Mouse (Mus musculus): ENCODE measurements around the gene Lrp5.

Lrp5 gene

GRCm38 (mm10) chr19:3686215-3686894 is at the start of gene Lrp5:
Gene Lrp5, minus strand, starts transcription at chr19:3686564.
- no peak for DNase-seq (ENCODE audit: low read depth, low spot score)

DNA sequence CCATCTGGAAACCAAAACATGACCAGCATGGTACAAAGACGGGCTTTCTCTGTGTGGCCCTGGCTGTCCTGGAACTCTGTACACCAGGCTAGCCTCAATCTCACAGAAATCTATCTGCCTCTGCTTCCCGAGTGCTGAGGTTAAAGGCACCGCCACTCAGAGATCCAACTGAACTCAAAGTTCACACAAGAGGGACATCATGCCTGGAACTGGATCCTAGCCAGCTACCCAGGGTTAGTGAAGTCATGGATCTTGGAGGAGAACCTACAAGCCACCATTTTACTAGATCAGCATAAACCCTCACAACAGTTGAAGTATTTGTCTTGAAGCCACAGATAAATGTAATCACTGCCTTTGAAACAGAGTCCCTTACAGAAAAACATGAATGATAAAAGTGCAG is 49.6 kb upstream of the Lrp5 start:
- DNase-seq (ENCODE audit: low read depth, low spot score), result no peak

DNA sequence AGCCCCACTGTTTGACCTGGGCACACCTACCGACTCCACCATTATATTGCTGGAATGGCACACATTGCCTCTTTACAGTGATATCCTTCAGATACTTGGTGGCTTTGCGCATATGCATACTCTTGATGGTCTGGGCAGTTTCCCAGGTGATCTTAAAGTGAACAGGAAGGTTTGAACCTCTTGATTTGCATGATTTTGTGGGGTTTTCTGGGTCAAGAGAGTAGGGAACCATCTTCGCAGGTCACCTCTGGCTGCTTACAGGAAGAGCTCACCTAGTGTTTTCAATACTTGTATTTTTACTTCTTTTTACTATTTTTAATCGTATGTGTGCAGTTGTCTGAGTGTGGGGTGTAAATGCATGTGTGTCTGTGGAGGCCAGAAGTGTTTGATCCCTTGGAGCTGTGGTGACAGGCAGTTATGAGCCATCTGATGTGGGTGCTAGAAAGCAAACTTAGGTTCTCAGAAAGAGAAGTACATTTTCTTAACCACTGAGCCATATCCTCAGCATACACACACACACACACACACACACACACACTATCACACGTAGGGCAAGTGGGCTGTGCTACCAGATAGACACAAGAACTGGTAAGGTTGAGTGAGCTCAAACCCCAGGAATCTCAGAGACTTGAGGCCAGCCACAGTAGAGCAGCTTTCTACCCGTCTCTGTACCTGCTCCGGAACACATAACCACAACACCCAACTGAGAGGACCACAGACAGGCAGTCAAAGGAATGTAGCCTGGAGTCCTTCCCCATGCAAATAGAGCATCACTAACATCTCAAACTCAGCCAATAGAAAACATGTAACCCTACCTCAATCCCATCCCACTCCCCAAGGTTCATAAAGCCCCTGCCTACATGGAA is 44.6 kb upstream of the Lrp5 start:
- DNase-seq (ENCODE audit: low read depth, low spot score), result peak; percentile 47

- peak; percentile 41 for DNase-seq (ENCODE audit: low read depth, low spot score)
These were observed 42.5 kb upstream of the Lrp5 start for GRCm38 (mm10) chr19:3728901-3729300.

- peak; percentile 73 for DNase-seq (ENCODE audit: low read depth, low spot score)
These were observed 38.4 kb upstream of the Lrp5 start for GRCm38 (mm10) chr19:3724779-3725178.

DNA sequence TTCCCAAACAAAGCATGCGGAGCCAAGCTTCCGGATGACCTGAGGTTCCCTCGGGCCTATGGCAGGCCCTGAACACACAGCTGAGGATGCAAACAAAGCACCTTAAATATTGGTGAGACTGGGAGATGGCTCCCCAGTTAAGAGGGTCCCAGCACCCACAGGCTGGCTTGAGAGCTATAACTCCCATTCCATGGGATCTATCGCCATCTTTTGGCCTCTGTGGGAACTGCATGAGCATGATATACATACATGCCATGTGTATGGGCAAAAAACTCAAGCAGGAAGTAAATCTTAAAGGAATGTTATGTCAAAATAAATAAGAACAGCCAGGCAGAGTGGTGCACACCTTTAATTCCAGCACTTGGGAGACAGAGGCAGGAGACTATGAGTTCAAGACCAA is 37.5 kb upstream of the Lrp5 start:
- peak; percentile 66 for DNase-seq (ENCODE audit: low read depth, low spot score)

- DNase-seq (ENCODE audit: low read depth, low spot score), result no peak
These were observed 36.8 kb upstream of the Lrp5 start for GRCm38 (mm10) chr19:3723170-3723569.

- DNase-seq (ENCODE audit: low read depth, low spot score), result peak; percentile 83
These were observed 33.1 kb upstream of the Lrp5 start for GRCm38 (mm10) chr19:3719362-3719891.

DNA sequence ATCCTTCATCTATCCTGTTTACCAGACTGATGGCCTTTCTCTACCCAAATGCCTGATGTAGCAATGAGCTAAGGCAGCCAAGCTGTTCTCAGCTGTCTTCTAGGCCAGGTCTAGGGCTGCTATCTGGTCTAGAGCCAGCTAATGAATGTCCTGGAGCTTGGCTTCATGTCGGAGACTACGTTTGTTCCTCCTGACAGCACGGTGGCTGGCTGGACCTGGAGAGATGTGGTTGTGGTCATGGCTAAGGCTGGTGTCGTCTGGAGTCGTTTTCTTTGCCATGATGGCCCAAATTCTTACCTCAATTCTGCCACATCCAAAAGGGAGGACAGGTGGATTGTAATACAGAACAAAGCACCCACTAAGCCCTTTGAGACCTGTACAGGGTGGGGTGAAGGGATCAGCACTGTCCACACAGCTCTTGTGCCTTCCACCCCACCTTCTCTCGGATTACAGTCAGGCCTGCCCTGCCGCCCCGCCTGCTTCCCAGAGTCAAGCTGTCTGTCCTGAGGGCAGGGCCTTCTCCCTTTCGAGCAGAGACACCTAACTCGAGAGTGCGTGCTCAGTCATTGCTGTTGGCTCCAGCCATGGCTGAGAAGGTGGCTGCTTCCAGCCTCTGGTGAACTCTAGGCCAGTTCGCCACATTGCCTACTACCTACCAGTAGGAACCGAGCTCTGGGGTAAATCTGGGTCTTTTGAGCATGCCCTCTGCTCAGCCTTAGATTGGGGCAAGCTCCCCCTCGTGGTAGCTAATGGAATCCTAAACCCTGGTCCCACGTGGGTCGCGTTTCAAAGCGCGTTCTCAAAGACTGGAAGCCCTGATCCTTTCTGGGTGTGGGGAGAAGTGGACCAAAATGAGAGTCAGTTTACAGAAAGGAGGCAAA is 32.4 kb upstream of the Lrp5 start:
- DNase-seq (ENCODE audit: low read depth, low spot score), result peak; percentile 83

- no peak for DNase-seq (ENCODE audit: low read depth, low spot score)
These were observed 28.0 kb upstream of the Lrp5 start for GRCm38 (mm10) chr19:3714381-3714780.

DNA sequence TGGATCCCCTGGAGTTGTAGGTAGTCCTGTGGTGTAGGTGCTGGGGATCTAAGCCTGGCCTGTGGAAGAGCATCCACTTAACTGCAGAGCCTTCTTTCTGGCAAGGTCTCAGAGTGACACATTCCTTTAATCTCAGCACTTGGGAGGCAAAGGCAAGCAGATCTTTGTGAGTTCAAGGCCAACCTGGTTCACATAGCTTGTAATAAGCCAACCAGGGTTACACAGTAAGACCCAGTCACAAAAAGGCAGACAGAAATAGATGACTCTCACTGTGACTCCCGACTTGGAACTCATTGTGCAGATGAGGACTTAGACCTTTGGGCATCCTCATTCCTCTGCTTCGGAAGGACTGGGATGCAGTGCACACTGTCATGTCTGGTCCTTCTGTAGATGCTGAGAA is 24.1 kb upstream of the Lrp5 start:
- DNase-seq (ENCODE audit: low read depth, low spot score), result no peak

GRCm38 (mm10) chr19:3709013-3709787 is 22.8 kb upstream of the Lrp5 start:
- DNase-seq (ENCODE audit: low read depth, low spot score), result no peak

- DNase-seq (ENCODE audit: low read depth, low spot score), result peak; percentile 98
These were observed 22.0 kb upstream of the Lrp5 start, which contains the start of gene 1810055G02Rik for GRCm38 (mm10) chr19:3708078-3709012. Gene 1810055G02Rik, plus strand, starts transcription at chr19:3708293.

GRCm38 (mm10) chr19:3707553-3707952 is 21.2 kb upstream of the Lrp5 start:
- no peak for DNase-seq (ENCODE audit: low read depth, low spot score)

DNA sequence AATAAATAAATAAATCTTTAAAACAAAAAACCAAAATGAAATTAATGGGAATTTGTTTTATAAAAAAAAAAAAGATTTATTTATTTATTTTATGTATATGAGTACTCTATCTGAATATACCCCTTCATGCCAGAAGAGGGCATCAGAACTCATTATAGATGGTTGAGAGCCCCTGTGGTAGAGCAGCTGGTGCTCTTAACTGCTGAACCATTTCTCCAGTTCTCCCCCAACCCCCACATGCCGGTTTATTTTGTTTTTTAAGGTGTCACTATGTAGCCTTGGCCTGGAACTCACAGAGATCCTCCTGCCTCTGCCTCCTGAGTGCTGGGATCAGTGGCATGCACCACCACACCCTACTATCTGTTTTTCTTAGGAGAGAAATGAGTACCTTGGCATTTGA is 19.9 kb upstream of the Lrp5 start:
- peak; percentile 79 for DNase-seq (ENCODE audit: low read depth, low spot score)

DNA sequence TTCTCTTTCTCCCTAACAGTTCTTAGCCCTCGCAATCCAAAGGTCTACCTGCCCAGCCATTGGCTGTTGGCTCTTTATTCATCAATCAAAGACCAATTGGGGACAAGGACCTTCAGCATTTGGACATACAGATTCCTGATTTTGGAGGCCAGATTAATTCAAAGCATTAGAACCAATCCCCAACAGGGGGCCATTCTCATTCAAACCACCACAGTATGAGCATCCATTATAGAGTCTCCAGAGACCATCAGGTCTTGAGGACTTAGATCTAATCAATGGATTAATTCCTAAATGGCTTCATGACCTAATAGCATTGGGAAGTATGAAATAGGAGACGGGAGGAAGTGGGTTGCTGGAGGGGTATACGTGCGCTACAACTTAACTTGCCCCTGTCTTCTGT is 16.1 kb upstream of the Lrp5 start:
- DNase-seq (ENCODE audit: low read depth, low spot score), result no peak

DNA sequence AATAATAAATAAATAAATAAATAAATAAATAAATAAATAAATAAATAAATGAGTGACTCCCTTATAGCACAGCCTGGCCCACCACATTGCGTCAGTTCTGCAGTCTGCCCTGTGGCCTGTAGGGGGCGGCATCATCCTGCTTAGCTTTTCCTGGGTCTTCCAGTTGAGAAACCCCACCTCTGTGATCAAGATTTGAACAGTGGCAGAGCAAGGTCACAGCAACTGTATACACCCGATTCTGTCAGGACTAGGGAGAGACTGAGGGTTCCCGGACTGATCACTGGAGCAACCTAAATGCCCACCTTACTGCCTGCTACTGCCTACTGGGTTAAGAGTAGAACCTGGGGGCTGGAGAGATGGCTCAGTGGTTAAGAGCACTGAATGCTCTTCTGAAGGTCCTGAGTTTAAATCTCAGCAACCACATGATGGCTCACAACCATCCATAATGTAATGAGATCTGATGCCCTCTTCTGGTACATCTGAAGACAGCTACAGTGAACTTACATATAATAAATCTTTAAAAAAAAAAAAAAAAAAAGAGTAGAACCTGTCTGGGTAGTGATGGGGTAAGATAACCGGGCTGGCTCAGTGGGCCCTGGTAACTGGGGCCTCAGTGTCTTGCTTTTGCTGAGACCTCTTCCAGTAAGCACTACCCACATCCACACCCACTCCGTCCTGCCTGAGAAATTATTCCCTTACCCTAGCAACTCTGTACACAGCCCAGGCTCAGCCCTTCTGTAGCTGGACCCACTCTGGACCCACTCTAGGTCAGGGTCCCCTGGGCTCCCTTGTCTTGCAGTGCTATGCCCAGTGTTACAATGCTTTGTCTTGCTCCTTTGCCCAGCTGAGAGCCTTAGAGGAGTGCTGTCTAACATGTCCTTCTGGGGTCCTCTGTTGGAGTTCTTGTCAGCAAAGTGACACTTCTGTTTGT is 13.4 kb upstream of the Lrp5 start:
- peak; percentile 80 for DNase-seq (ENCODE audit: low read depth, low spot score)

GRCm38 (mm10) chr19:3698035-3698434 is 11.7 kb upstream of the Lrp5 start:
- no peak for DNase-seq (ENCODE audit: low read depth, low spot score)

DNA sequence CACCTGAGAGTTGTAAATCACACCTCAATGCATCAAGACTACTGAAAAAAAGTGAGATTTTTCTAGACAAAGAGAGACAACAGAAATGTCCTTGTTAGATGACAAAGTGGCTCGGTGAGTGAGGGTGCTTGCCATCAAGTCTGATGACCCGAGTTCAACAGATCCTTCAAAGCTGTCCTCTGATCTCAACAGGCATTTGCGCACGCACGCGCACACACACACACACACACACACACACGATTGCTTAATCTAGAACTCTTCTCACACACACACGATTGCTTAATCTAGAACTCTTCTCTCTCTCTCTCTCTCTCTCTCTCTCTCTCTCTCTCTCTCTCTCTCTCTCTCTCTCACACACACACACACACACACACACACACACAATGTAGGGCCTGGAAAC is 9.6 kb upstream of the Lrp5 start:
- DNase-seq (ENCODE audit: low read depth, low spot score), result no peak
